Mouse (Mus musculus): ENCODE results near the gene Gda.

Gene Gda

DNA sequence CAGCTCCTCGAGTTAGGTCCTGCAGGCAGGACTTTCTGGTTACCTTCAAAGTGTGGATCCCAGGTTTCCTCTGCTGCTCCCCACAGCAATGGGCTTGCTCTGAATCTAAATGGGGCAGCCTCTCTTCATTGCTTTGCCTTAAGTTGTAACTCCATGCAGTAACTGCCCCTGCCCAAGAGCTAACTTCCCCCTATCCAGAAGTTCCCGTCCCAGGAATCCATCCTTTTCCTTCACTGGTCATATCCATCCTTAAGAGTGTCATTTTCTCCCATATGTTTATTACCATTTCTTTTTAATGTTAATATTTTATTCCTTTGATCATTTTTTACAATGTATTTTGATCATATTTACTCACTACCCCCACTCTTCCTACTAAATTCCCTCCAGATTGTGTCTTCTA lies at the start of gene Gda:
TSS of gene Gda (minus strand) at position 101 of the 400 bp plus-strand sequence.
- no peak for DNase-seq (ENCODE audit: low spot score)

DNA sequence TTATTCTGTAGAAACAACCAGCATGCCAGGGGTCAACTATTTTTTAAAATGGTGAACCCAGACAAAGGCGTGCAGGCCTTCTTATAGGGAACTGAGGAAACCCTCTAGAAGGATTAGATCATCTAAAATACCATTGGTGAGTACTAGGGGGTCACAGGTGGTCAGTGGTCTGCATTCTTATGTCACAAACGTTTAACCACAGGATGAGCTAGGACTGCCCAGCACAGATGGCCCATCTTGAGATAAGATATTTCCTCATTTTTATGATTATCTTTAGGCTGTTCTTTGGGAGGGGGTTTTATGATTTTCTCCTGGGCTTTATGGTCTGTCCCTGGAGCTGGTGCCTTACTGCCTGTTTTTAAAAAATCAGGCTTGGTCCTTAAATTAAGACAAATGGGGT lies 47.0 kb upstream of the Gda start:
- no peak for DNase-seq (ENCODE audit: low spot score)

DNA sequence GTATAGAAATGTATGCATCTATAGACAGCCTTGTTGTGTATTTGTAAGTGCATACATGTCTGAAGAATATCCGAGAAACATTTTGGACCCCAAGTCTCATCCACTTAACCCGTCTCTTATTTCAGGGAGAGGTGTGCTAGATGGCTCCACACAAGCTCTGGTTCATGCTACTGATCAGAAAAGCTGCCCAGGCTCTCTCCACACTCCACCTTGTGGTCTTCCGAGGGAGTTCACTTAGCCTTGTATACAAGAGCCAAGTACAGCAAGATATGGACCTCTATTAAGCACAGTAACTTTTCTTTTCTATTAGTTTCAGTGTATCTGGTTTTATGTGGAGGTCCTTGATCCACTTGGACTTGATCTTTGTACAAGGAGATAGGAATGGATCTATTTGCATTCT lies 36.9 kb upstream of the Gda start:
- peak; percentile 44 for DNase-seq (ENCODE audit: low spot score)

DNA sequence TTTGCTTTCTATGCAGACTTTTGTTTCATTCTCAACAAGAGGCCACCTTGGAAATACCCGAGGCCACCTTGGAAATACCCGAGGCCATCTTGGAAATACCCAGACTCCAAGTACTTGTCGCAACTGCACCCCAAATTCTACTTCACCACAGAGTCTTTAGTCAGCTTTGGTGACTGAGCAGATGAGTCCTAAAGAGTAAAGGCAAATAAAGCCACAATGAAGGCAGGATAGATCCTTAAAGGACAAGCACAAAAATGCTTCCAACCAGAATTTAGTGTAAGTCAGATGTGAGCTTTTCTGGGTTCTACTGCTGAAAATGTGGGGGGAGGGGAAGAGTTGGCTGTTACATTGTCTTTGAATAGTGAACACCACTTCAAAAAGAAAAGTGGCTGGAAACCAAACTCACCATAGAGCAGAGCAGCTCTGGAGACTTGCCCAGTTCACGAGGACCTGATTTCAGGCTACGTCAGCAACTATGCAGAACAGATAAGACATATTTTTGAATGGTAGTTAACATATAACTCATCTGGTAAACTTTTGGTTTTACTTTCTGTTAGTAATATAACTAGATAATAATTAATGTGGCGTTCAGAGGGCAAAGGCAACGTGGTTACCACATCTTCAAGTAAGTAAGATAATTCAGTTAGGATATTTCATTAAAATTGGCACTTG lies 34.5 kb upstream of the Gda start:
- no peak for DNase-seq (ENCODE audit: low spot score)

DNA sequence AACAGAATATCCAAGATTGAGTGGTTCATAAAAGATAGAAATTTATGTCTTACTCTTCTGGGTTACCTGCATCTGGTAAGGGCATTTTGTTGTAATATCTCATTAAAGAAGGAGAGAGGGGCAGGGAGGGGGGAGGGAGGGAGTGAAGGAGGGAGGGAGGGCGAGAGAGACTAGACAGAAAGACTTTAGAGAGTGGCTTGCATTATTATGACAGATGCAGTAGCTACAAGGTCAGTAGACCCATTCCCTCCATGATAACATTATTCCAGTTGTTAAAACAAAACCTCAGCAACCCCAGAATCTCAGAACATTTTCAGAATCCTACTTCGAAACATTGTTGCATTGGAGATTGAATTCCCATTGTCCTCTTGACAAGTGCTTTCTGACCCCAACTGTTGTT lies 33.9 kb upstream of the Gda start:
- no peak for DNase-seq (ENCODE audit: low spot score)

DNA sequence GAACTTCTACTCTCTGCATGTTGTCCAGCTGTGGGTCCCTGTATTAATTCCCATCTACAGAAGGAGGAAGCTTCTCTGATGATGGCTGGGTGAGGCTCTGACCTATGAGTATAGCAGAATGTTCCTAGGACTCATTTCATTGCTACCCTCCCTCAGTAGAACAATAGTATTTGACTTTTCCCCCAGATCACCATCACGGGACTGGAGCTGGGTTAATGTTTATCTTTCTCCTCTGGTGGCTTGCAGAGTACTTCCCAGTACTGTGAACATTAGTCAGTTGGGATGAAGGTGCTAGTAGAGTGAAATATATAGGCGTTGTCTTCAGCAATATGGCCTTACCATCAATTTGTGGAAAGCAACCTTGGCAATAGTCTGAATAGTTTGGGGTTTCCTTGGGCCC lies 31.5 kb upstream of the Gda start:
- no peak for DNase-seq (ENCODE audit: low spot score)

DNA sequence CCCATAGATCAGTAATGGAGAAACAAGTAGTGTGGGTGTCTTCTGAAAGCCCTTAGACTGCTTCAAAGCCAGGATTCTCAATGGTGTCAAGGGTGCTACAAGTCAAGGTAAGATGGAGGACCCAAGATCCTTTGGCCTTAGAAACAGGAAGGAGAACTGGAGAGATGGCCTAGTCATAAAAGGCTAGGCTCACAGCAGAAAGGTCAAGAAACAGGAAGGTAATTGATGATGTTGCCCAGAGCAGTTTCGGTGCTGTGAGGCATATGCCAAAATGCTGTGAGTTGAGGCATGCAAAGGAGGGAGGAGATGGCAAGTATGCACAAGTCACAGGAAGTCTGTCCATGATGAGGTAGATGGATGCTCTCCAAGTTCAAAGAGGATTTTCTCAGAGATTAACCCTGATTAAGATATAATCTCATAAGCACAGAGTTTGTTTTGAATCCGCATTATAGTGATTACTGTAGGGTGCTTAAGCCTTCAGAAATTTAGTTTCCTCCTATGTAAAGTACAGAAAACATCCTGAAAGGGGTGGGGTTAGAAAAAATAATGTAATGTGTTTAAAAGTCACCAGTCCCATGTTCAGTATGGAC lies 26.2 kb upstream of the Gda start:
- DNase-seq (ENCODE audit: low spot score): no peak

DNA sequence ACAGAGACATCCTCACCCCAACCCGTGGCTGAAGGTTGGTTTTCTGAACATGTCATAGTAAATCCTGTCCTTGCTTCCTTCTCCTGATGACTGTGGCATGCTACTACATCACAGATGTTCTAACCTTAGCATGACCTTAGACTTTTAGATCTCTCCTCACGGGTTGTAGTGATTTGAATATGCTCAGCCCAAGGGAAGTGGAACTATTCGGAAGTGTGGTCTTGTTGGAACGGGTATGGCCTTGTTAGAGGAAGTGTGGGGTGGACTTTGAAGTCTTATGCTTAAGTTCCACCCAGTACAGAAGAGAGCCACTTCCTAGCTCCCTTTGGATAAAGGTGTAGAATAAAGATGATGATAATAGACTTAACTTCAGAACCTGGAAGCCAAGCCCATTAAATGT lies 22.6 kb upstream of the Gda start:
- DNase-seq (ENCODE audit: low spot score): no peak

DNA sequence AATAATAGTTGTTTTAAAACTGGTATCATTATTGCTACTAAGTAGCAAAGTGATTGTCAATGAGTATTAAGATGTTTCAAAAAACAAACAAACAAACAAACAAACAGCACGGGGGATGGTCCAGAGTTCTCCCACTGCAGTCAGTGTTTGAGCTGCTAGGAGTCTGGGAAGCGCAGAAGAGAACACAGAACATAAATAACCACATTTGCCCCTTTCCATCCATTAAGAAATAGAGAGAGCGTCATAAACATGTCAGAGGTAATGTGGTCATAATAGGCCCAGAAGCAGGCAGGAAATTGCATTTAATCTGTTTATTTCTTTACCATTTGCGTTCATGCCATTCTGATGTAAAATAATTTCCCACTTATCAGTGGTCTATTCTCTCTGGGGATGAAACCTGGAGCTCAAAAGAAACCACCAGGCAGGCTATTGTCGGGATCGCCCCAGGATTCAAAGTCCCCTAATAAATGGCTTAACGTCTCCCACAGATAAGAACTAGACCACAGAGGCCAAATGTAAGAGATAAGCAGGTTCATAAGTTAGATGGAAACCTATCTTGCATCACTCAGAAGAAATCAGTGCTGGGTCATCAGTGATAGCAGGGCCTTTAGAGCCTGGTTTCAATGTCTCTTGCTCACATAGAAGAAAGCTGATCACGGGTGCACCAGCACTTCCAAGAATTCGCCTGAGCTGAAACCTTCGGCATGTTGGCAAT lies 20.7 kb upstream of the Gda start:
- DNase-seq (ENCODE audit: low spot score): no peak

DNA sequence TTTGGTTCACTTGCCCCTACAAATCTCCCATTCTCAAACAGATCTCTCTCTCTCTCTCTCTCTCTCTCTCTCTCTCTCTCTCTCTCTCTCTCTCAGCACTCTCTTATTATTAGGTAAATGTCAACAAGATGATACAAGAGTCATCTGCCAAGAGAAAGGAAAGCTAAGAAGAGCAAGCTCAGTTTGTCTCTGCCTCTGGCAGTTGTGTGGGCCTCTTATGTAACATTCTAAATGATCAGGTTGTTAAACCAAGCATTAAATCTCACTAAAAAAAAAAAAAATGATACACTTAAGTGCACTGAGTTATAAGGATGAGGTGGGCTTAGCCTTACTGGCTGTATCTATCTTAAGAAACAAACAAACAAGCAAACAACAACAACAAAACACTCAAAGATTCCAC lies 18.1 kb upstream of the Gda start:
- no peak for DNase-seq (ENCODE audit: low spot score)

DNA sequence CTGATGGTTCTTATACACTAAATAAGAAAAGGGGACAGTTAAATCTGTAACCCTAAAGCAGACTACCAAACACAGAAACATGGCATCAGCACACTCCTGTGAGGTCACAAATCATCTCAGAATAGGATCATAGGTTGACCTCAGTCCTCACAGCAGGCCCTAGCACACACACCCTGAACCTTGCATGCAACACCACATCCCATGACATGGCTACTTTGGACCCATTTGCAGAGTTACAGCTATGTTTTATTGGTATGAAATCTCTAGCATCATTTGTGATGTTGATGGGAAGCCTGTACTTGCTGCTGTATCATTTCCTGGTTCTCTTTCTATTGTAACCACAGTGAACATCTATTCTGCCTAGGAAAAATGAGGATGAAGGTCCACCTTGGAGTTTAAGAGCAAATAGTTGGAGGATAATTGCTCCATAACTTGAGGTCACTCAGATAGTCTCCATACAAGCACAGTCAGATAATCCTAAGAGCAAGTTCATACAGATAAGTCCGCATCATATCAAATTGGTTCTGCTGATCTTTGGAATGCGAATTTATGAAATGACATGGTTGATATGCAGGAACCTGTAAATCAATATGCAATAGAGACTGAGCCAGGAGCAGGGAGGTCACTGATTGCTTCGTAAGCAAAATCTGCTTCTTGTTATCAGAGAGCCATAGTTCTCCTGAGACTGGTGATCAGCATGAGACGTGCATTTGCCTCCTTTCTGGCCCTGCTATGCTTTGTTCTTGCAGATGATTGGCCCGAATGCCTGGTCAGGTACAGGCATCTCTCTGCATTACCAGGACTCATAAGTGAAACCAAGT lies 14.1 kb upstream of the Gda start:
- no peak for DNase-seq (ENCODE audit: low spot score)

DNA sequence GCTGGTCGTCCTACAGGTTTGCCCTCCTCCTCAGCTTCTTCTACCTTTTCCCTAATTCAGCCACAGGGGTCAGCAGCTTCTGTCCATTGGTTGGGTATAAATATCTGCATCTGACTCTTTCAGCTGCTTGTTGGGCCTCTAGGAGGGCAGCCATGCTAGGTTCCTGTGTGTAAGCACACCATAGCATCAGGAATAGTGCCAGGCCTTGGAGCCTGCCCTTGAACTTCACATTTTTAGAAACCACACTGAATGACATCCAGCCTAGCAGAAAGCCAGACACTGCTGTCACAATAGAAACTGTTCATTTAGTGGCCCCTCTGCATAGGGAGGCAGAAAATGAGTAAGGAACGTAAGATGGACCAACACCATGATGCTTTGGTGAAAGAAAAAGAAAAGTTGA lies 8.9 kb upstream of the Gda start:
- DNase-seq (ENCODE audit: low spot score): no peak

DNA sequence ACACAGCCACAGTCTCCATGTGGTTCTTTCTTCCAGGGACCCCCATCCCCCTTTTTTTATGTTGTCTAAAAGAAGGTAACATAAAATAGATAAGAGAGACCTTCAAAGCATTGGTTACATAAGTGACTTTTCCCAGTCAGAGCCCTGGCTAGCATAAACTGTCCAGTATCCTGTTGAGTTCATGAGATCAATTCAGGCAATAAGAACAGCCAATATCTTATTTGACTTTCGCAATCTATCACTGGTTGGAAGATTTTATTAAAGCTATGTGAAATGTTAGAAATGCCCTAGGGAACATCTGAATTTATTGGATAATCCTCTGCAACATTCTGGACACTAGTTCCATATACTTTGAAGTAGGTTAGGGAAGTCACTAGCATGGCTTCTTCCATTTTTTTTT lies 7.8 kb upstream of the Gda start:
- no peak for DNase-seq (ENCODE audit: low spot score)

DNA sequence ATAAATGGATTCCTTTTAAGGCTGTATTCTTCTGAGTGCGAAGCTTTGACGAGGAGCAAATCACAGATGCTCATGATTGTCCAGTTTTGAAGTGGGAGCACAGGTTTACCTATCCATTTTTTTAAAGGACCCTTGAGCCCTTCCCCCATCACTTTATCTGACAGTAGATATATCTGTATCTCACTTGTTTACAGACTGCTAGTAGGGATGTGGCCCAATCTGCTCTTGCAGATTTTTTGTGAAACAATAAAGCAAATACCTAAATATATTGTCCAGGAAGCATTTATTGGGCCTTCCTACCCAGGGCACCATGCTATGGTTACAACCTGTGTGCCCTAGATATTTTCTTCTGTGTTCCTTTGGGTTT lies 6.8 kb upstream of the Gda start:
- no peak for DNase-seq (ENCODE audit: low spot score)

DNA sequence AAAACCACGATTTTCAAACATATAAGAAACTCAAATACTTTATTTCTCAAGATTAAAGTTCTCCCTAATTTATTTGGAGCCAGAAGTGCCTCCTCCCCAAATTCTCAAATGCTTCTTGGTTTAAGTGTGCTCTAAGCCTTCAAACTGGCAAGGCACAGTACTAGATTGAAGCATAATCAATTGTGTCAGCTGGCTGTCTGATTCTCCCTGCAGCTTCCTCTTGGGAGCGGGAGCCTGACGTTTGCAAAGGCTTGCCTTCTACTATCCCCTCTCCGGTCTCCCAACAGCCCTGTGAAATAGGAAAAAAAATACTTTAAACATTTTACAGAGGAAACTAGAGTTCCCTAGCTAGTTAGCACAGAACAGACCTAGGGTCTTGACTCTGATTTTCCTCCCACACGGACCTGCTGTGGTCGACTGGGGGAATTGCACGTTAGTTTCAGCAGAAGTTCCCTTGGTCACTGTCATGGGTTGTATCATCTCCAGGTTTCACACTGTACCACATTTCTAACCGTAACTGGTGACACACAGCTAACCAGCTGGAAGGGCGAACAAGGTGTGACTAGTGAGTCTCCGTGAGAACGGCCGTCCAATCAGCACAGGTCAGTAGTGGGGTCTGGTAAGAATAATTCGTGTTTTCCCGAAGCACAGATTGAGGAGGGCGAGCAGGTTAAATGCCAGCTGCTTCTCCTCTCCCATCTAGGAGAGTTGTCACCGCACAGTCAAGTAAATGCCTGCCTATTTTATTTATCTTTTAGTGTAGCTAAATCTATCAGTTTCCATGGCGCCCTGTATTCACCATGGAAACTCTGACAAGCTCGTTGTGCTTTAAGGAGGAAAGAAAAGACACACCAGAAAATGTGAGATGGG lies 6.2 kb upstream of the Gda start:
- DNase-seq (ENCODE audit: low spot score): no peak

DNA sequence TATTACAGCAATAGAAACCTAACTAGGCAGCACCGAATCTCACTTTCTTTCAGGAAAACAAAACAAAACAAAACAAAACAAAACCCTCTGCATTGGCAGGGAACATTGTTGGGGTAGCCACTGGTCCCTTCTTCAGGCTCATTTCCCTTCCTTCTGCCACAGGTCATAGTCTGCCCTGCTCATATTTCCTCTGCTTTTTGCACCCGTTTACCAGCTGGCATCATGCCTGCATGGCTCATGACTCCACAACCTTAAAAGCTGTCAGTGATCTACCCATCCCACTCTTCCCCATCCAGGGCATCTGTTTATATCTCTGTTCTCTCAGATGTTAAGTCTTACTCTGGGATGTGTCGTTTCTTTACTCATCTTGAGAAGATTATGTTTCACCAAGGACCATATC lies 5.3 kb upstream of the Gda start:
- DNase-seq (ENCODE audit: low spot score): no peak

DNA sequence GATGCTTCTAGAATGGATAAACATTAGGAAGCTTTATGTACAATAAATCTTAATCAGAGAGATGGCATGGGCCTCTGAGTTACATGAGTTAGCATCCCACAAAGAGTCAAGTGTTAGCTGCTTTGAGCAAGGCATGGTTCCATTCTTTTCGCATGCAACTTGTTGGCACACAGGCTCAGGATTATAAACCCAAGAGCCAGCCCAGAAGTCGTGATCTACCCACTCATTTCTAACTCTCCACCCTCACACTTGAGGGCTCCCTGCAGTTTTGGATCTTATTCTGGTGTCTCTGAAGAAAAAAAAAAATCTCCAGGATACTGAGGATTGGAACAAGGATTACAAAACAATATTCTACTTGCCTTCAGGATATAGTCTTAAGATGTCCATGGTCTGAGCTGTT lies 4.5 kb upstream of the Gda start:
- no peak for DNase-seq (ENCODE audit: low spot score)

DNA sequence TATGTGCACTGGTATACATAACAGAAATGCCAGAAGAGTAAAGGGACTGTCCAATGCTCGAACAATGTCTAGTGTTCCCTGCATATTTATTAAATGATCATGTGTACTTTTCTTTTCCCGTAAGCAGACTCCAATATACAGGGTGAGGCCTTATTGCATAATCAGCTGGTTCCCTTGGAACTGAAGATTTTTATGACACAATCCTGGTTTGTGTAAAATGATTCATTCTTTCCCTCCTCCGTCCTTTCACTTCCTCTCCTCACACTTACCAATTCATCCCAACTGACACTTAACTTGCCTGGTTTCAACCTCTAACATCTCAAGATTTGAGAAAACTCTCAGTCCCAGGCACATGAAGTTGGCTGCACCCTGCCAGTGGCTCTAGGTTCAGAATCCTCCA lies 3.5 kb upstream of the Gda start:
- no peak for DNase-seq (ENCODE audit: low spot score)

DNA sequence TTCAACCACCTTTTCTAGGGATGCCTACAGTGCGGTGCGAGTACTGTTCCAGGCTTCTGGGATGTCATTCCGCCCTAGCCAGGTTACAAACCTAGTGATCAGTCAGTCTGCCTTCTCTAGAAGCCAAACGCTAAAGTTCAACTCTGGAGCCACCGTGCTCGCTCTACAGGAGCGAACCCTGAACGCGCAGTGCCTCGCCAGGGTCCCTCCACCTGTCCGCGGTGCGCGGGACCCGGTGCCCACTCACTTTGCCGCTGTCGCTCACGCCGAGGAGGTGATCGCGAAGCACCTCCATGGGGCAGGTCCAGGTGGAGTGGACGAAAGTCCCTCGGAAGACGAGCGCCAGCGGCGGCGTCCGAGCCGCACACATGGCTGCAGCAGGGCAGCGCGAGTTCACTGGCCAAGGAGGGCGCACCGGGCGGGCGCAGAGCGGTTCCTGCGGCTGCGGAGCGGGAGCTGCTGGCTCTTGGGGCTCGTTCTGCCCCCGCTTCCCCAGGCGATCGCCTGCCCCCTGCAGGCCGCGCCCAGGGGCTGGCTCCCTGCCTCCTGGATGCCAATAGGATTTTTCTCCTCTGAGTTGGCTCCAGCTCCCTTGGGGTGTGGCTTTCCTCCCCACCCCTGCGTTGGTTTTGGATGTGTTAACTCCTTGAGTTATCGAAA lies 994 bp downstream of the Gda start:
- DNase-seq (ENCODE audit: low spot score): peak; percentile 83

DNA sequence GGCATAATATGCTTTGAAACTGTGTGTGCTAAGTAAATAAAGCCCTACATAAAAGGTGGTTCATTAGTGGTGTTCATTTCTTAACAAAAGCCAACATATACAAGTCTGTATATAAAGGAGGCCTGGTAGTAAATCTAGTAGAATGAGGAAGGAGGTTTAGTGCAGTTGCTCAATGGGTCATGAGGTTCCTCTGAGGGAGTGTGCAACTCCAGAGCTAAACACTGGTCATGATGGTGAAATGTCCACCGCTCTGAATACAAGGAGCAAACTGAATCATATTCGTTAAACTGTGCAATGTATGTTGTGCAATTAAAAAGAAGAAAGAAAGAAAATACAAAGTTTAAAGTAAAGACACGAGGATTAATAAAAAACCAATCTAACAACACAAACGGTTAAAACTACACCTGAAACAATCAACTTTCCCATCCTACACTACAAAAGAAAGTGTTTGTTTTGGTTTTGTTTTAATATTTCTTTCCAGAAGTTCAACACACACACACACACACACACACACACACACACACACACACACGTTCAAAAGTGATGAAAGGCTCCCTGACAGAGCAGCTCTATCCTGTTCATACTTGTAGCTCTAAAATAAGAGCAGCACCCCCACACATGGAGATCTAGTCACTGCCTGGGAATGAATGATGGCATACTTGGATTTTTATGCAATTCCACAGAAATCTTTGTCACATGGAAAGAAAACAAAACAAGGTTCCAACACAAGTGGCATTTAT lies 11.9 kb downstream of the Gda start:
- DNase-seq (ENCODE audit: low spot score): no peak

DNA sequence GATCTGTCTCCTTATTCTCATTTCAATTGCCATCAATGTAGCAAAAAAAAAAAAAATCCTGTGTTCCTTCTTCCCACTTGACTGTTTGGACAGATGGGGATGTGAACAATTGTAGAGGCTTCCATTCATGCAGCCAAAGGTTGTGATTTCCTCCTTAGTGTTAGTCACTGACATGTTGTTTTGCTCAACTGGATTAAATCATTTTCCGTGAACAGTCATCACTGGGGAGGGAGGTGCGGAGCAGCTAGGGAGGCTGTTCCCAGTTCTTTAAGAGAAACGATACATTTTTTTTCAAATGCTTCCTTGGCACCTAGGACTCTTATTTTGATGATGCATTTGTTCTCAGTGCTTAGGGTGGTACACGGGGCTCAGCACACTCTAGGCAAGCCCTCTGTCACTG lies 15.8 kb downstream of the Gda start:
- DNase-seq (ENCODE audit: low spot score): no peak

Measured in urinary bladder, postnatal 14 days (tissue).